Mouse (Mus musculus) left cerebral cortex, adult 11 months (tissue): Measurements from ENCODE around the gene Wdr48.

Experiments used
- DNase-seq: peaks from one replicate; pipeline ENCODE4 v3.0.0; 2022; ENCODE audit warnings: low spot score

Wdr48 gene

DNA sequence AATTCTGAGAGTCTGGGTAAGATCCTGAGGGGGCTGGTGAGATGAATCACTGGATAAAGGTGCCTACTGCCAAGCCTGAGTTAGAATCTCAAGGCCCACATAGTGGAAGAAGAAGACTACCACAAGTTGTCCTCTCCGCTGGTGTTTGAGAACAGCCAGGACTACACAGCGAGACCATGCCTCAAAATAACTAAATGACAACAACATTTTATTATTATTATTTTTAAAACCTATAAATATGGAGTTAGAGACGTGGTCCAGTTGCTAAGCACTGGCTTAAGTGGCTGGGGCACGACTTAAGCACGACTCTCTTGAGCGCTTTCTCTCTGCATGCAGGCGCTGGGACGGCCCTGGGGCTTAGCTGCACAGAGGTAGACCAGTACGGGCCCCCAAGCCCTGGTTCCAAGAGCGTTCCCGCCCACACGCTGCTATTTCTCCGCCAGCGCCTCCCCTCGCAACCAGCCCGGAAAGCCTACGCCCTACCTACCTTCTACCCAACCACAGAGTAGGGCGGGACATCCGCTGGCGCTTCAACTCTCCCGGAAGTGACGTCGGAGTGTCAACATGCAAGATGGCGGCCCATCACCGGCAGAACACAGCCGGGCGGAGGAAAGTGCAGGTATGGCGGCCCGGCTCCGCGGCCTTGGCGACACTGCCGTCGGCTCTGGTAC is at the start of gene Wdr48:
TSS of gene Wdr48 (plus strand) at position 540 of the 671 bp plus-strand sequence.
- peak; percentile 95 for DNase-seq

DNA sequence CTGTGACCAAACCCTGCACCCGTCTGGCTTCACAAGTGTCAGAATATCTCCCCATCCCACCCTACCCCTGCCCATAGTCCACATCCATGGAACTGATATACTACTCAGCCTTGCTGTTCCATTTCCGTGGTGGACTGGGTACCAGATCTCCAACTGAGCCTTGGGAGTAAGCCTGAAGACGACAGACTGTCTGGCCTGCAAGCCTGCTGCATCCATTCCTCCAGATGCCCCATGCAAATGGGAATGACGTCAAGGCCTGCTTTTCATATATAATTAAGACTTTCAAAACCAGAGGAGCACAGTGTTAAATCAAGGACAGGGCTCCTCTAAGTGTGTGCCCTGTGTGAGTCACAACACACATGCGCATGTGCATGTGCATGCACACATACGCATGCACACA is 47.5 kb upstream of the Wdr48 start:
- no peak for DNase-seq

DNA sequence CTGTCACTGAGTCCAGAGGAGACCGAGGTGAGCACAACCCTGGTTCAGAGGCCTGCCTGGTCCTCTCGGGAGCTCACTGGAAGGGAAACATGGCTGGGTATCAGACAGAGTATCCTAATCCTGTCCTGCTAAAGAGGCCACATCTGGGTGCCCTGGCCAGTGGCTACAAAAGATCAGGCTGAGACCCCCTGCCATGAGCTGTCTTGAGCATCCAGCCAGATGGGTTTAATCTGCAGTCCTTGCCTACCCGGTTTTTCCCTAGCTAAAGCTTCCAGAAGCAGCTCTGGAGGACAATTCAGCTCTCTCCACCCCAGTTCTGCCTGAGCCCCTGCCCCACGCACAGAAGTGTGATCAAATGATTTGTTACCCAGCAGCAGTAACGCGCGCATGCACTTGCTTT is 46.0 kb upstream of the Wdr48 start:
- DNase-seq, result no peak

DNA sequence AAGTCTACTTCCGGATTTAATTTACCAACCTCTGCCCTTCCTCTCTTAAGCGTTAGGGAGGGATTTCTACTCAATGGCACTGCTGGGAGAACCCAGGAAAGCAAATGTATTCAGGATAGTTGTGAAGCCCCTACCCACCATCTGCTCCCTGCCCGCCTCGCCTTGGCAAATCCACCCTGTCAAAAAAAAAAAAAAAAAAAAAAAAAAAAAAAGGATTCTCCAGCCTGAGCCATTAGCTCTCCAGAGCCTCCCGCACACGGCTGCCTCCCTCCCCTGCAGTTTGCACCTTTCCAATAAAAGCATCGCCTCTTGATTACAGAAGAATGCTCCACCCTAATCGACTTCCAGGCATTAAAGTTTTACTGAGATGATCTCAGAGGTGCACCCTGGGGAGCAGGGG is 45.5 kb upstream of the Wdr48 start:
- DNase-seq, result no peak

DNA sequence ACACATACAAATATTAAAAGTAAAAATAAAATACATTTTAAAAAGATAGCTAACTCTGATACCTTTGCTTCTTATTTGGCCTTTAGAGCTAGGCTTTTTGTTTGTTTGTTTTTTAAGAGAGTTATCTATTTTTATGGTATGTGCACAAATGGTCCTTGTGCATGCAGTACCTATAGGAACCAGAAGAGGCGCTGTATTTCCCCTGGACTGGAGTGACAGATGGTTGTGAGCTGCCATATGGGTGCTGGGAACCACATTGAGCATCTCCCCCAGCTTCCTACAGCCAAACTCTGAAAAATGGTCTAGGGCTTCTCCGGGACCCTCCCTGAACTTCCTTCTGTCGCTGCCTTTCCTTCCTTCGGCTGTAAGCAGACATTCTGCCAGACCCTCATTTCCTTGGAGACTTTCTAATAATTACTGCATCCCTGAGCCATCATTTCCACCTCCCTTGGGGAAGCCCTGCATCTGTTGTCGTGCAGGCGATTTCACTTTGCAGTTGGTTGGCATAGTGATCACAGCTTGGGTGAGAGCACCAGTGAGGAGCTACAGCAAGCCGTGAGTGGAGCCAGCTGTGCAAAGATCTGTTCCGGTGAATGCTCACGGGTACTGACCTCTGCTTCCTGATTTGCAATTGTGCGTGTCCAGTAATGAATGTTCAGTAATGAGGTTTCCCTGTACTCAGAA is 42.2 kb upstream of the Wdr48 start:
- DNase-seq, result no peak

DNA sequence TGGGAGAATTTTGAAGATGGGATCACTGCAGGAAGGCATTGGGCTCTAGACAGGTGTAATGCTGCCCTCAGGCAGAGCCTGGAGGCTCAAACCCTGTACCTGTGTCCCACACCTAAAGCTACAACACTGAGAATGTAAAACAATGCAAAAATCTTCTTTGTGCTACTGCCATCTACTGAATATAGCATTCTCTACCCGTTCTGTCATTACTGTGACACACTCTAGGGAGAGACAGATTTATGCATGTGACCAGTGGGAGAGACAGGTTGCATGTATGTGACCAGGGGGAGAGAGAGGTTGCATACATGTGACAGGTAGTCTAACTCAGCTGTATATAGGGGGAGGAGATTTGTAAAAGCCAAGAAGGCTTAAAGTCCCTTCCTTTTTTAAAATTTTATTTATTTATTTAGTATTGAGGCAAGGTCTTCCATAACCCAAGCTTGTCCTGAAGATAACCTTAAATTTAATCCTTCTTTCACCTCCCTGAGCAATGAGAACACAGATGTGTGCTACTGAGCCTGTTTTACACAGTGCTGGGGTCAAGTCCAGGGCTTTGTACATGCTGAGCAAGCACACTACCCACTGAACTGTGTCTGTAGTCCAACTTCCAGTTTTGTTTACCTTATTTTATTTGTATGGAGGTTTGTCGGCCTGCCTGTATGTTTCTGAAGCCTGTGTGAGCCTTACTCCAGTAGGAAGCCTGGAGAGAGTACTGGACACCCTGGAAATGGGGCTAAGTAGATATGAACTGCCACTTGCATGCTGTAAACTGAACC is 41.4 kb upstream of the Wdr48 start:
- no peak for DNase-seq

DNA sequence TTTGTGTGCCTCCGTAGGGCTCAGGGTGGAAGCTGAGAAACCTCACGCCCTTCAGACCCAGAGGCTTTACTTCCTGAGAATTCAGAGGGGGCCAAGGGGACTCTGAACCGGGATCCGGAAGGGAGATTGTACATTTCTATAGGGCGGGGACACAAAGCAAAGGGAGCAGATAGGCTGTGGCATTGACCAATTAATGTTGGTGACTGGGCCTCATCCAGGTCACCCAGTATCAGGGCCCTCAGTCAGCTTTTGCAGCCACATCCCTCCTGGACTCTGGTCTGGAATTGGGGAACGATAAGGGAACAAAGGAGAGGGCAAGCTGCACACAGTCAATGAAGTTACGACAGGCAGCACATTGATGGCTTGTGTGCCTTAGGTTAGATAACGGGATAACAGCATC is 40.5 kb upstream of the Wdr48 start:
- DNase-seq, result no peak

DNA sequence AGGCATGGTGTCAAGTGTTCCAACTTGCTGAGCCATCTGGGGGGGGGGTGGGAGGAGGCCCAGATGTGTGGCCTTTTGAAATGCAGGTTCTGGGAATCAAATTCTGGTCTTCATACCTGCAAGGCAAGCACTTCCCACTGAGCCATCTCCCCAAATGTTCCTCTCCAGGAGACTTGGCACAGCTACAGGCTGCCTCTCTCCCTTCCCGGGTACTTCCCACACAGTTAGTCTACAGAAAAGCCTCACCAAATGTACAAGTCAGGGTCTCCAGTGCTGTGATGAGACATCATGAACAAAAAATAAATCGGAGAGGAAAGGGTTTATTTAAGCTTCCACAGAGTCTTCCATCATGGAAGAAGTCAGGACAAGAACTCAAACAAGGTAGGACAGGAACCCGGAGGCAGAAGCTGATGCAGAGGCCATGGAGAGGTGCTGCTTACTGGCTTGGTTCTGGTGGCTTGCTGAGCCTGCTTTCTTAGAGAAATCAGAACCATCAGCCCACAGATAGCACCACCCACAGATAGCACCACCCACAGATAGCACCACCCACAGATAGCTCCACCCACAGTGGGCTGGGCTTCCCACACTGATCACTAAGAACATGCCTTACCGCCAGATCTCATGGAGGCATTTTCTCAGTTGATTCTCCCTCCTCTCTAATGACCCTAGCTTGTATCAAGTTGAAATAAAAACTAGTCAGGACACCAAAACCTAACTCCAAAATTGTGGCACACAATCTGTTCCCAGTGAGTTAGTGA is 7.4 kb upstream of the Wdr48 start:
- DNase-seq, result no peak

DNA sequence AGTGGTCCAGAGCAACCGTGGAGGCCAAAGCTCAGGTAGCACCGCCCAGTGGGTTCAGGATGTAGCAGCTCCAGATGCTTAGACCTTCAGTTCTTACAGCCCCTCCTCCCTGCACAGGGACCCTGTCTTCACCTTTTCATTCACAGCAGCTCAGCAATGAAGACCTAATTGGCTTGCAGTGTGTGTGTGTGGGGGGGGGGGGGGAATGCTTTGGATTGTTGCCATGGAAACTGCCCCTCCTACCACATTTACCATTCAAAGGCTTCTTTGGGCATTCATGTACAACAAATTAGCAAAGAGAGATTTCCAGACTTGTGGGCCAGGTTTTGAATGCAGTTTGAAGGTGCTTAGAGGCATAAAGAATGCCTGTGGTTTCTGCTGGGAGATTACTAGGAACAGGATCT is 5.8 kb upstream of the Wdr48 start:
- DNase-seq, result no peak

DNA sequence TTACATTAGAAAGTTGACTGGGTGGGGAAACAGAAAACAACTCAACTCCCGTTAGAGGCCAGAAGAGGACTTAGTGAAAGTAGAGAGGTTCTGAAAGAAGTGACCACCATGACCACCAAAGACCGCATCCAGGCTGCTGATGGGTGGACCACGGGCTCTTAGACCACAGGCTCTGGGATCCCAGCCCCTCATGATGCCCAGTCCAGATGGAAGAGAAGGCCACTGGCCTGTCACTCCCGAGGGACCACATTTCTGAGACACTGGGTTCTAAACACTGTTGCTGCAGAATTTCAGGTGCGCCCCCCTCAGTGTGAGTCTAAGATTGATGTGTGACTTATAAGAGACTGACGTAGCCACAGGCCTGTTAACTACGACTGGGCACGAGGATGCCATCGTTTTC is 5.2 kb upstream of the Wdr48 start:
- DNase-seq, result no peak

DNA sequence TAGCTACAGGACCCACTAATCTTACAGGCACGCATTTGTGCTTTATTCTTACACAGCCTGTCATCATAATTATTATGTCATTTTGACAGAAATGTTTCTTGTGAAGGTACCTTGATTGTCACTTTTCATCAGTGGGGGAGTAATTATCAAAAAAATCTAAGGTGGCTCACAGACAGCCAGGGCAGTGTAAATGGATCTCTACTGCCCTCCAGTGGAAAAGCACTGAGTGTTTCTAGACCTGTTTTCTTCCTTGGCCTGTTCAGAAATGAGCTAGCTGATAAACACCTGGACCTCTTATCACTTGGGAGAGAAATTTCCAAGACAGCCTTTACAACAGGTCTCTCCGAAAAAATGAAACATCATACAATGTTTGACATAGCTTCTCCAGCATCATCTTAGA is 4.0 kb upstream of the Wdr48 start:
- no peak for DNase-seq

DNA sequence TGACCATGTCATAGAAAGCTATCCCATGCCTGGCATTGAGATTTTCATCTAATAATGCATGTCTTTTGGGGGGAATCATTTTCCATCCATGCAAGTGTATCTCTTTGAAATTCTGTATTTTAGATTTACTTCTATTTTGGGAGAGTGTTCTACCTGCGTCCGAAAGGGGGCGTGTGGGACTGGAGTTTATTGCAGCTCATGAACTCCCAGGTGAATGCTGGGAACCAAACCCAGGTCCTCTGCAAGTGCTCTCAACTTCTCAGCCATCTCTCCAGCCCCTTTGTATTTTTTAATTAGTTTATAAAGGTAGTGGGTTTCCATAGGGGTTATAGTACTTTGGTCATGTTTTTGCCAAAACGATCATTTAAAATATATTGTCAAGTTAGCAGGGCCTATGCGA is 797 bp upstream of the Wdr48 start:
- no peak for DNase-seq

DNA sequence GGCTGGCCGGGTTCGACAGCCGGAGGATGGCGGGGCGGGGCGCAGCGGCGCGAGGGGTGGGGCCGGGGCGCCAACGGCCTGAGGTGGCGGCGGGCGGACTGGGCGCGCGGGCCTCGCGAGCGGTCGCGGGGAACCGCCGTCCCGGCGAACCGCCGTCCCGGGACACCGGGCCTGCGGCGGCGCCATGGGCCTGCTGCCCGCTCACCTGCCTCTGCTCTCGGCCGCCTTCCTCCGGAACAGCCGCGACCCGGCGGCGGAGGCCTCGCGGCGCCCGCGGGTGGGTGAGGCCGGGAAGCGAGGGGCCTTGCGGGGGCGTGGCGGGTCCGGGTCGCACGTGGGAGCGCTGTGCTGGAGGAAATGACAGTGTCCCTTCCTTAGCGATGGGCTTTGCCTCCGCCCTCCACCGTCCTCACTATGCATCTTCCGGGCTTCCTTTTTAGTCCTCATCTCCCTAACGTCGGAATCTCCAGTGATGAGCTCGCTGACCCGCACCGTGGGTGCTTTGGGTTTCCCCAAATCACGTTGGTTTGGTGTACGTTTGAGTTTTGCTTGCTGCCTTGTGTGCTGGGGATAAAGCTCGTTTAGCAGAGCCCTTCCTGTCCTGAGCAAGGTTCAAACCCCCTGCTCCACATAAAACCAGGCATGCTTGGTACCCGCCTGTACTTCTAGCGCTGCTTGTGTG is 503 bp downstream of the Wdr48 start:
- no peak for DNase-seq

DNA sequence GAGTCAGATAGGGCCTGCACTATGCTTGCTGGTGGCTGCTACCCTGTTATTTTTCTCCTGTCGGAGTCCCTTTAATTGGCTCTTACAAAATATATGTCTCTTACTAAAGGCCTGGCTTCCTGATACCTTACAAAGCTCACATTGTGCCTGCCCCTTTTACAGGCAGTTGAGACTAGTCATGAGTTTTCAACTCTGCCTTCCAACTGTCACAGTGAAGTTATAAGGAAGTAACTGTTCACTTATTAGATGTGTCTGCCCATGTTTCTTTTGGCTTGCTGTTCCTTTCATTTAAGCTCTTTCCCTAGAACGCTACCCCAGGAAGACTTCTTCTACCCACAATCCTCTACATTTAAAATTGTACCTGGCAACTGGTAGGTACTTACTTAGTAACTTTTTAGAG is 4.8 kb downstream of the Wdr48 start:
- no peak for DNase-seq

DNA sequence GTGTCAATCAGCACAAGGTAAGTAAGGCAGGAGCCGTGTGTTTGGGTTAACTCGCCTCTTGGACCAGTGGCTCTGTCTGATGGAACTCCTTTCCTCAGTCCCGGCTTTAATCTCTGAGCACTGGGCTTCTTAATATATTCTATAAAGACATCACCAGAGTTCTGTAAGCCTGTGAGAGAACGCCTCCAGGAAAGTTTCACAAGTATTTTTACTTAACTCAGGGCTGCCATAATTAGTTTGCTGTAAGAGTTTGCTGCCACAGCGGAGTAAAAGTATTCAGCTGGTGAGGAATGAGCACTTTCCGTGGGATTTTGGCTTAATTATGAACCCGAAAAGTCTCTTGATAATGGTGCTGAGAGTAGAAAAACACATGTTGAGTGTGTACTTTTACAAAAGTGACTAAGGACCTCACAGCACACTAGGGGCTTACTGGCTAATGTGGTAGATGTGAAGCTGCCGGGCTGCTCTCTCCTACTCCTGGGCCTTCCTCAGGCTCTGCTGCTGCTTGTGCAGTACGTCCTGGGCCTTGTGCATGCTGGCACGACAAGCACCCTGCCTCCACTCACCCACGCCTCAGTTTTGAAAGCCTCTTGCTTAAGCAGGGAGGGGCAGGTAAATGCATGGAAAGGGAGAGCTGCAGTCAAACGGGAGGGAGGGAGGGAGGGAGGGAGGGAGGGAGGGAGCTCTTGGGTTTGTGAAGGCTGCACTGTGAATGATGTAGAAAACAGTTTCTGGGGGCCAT is 7.9 kb downstream of the Wdr48 start:
- no peak for DNase-seq

DNA sequence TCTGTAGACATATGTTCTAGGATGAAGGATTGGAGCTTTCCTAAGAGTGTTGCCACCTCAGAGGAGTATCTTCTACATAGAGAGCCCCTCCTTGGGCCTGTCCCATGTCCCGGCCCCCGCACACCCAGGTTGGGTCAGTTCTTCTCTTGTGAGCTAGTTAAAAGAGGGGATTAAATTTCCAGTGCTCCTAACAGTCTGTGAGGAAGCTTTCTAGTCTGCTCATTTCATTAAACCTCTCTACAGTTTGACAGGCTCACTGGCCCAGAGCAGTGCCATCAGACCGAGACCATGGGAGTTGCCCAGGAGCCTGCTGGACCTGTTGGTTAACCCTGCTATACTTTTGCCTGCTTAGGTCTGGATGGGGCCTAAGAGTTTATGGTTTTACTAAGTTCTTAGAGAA is 14.0 kb downstream of the Wdr48 start:
- DNase-seq, result no peak

DNA sequence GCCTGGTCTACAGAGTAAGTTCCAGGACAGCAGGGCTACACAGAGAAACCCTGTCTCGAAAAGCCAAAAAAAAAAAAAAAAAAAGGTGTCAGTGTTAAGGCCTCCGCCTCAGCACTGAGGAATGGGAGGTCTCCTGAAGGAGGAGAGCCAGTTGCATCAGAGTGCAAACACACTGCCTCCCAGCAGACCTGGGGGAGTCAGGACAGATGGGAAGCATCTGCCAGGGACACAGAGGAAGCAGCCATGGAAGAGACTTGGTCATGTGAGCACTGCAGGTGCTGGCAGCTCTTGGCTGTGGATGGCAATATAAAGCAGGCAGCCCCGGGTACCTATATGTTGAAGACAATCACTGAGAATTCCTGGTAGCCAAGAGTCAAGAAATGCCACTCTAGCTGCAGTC is 15.3 kb downstream of the Wdr48 start:
- no peak for DNase-seq

DNA sequence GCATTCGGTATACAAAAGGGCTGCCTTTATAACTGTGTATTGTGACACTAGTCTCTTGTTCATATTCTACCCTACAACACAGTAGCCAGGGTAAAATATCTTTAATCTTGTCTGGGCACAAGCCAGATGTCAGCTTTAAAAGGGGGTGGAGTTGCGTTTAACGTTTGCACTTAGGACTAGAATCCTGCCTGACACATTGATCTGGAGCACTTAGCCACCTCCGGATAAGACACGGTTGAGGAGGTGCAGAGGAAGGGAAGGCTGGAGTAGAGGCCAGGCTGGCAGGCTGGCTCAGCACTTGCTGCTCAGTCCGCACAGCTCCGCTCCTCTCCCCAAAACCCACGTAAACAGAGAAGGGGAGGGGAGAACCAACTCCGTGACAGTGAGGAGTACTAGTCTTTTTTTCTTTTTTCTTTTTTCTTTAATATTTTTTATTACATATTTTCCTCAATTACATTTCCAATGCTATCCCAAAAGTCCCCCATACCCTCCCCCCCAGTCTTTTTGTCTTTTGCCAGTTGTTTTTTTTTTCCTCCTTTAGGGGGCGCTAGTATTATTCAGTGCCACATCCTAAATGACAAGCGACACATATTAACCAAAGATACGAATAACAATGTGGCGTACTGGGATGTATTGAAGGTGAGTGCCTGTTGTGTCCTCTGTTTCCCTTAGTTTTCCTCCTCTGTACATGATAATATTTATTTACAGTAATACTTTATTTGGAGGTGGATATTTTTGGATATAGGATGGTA is 18.6 kb downstream of the Wdr48 start:
- DNase-seq, result no peak

DNA sequence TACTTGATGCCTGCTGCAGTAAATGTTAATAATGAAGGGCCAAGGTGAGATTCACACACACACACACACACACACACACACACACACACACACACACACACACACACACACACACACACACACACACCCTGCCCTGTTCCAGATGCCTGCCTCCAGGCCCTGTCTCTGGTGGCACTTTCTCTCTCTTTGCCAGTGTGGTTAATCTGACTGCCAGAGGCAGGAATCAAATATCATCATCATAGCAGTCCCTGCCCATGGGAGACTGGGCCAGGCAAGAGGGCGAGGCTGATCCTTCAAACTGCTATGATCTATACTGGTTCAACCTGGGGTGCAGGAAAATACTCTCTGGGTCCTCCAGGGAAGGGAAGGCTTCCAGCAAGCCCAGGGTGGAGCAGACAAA is 25.2 kb downstream of the Wdr48 start:
- DNase-seq, result no peak

DNA sequence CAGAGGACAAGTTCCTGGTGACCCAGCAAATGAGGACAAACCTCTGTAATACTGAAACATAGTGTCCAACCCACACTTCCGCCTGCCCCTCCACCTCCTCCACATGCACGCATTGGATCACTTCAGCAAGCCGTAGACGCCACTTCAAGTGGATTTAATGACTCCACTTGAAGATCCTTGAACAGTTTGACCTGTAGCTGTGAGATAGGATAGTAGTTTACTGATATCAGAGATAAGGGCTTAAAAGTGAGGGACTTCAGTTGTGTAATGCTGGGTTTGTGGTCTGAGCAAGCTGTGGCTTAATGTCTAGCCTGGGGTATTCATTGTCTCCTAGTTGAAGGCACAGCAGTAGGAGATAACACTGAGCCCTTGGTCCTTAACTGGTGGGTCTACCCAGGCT is 28.8 kb downstream of the Wdr48 start:
- no peak for DNase-seq
